In genomic region chr17:56017848-56018247, GRCm38 (mm10) we compare ENCODE assay signal across 14 mouse cellular contexts. TPM values are rescaled to one million over a fixed set of nuclear protein-coding genes. Genes with fewer than 3 reads are reported as not detected.
A peak's percentile ranks its signal among the peaks of the same experiment; 100 is the strongest.
DNase-seq lines count a peak whose midpoint lies in the region; ATAC-seq and TF ChIP-seq lines count a peak whose summit lies in the region.
"Had no signal": no experiment of that assay in that cellular context is flagged by ENCODE, and none has a peak within 500 bp of the region (broad histone marks: within the 10 kb centered on the region; RNA-seq: fewer than 3 reads in every experiment).

No protein-coding gene starts in this region.

- H3K9ac ChIP-seq in forebrain, postnatal 0 days = no peak overlapping the region
- H3K9ac ChIP-seq in forebrain, embryonic 11.5 days (ENCODE audit: low read length) = no peak overlapping the region
- no peak overlapping the region for H3K9ac ChIP-seq in hindbrain, embryonic 15.5 days
- H3K9ac ChIP-seq in midbrain, embryonic 13.5 days (replicated peaks) = no peak overlapping the region
- H3K9ac ChIP-seq: forebrain, embryonic 12.5 days; heart, embryonic 15.5 days had no signal

- TF ChIP-seq CTCF in forebrain, postnatal 0 days (IDR thresholded peaks at IDR 0.05; ENCODE audit: low read depth) = no peak
- no peak for TF ChIP-seq CTCF in layer of hippocampus, adult 2 months (conservative IDR thresholded peaks at IDR 0.05)

- H3K4me1 ChIP-seq in forebrain, postnatal 0 days (ENCODE audit: insufficient read depth) = no peaks in the 10 kb centered on the region
- H3K4me1 ChIP-seq in forebrain, embryonic 11.5 days (replicated peaks; ENCODE audit: control insufficient read depth, insufficient read depth, low read length) = no peaks in the 10 kb centered on the region
- peaks cover 20% of the 10 kb centered on the region for H3K4me1 ChIP-seq in hindbrain, embryonic 15.5 days (replicated peaks)
- H3K4me1 ChIP-seq in midbrain, embryonic 13.5 days (replicated peaks) = peaks cover 24% of the 10 kb centered on the region

- H3K4me2 ChIP-seq in forebrain, postnatal 0 days (ENCODE audit: low read depth) = no peak overlapping the region
- H3K4me2 ChIP-seq in forebrain, embryonic 11.5 days (ENCODE audit: low read depth, low read length, severe bottlenecking) = no peak overlapping the region
- H3K4me2 ChIP-seq in hindbrain, embryonic 15.5 days = no peak overlapping the region
- H3K4me2 ChIP-seq in midbrain, embryonic 13.5 days (replicated peaks) = no peak overlapping the region
- H3K4me2 ChIP-seq: forebrain, embryonic 12.5 days; heart, embryonic 15.5 days had no signal

- H3K36me3 ChIP-seq in forebrain, postnatal 0 days (ENCODE audit: insufficient read depth) = peaks cover 57% of the 10 kb centered on the region
- H3K36me3 ChIP-seq in forebrain, embryonic 11.5 days (ENCODE audit: control insufficient read depth, insufficient read depth, low read length) = peaks cover 24% of the 10 kb centered on the region
- peaks cover 50% of the 10 kb centered on the region for H3K36me3 ChIP-seq in hindbrain, embryonic 15.5 days
- peaks cover 71% of the 10 kb centered on the region for H3K36me3 ChIP-seq in midbrain, embryonic 13.5 days

- no peak for DNase-seq in forebrain, postnatal 0 days
- no peak for DNase-seq in forebrain, embryonic 11.5 days (ENCODE audit: low spot score)
- no peak for DNase-seq in layer of hippocampus, adult 2 months (ENCODE audit: low spot score in 2 of 2)
- DNase-seq in layer of hippocampus, postnatal 14 days (ENCODE audit: low spot score in 2 of 2) = no peak
- DNase-seq: embryo, embryonic 11 days had no signal

- ATAC-seq in forebrain, postnatal 0 days = no peak
- ATAC-seq in forebrain, embryonic 11.5 days (replicated peaks; ENCODE audit: low FRiP score) = no peak
- ATAC-seq in hindbrain, embryonic 15.5 days (ENCODE audit: low FRiP score, low read depth) = no peak
- ATAC-seq in midbrain, embryonic 13.5 days = peak; percentile 9
- no peak for ATAC-seq in granulocyte monocyte progenitor cell, adult 5-6 weeks (replicated peaks; ENCODE audit: poor library complexity, severe bottlenecking)

- no peak overlapping the region for H3K4me3 ChIP-seq in forebrain, postnatal 0 days (ENCODE audit: low read depth, low read length)
- no peak overlapping the region for H3K4me3 ChIP-seq in forebrain, embryonic 11.5 days (ENCODE audit: low read depth, low read length)
- no peak overlapping the region for H3K4me3 ChIP-seq in layer of hippocampus, adult 2 months
- no peak overlapping the region for H3K4me3 ChIP-seq in hindbrain, embryonic 15.5 days
- no peak overlapping the region for H3K4me3 ChIP-seq in midbrain, embryonic 13.5 days (replicated peaks)
- H3K4me3 ChIP-seq: forebrain, embryonic 12.5 days; heart, embryonic 15.5 days had no signal

- H3K9me3 ChIP-seq in forebrain, postnatal 0 days (ENCODE audit: low read length) = no peaks in the 10 kb centered on the region
- H3K9me3 ChIP-seq in forebrain, embryonic 11.5 days (ENCODE audit: control insufficient read depth, low read length) = no peaks in the 10 kb centered on the region
- no peaks in the 10 kb centered on the region for H3K9me3 ChIP-seq in hindbrain, embryonic 15.5 days
- H3K9me3 ChIP-seq in midbrain, embryonic 13.5 days = no peaks in the 10 kb centered on the region
- H3K9me3 ChIP-seq: forebrain, embryonic 12.5 days; heart, embryonic 15.5 days had no signal

- 91% methylated on average over 7 of the region's 7 CpGs for WGBS in forebrain, postnatal 0 days
- 94% methylated on average over 7 of the region's 7 CpGs for WGBS in forebrain, embryonic 11.5 days
- WGBS in hindbrain, embryonic 15.5 days = 90% methylated on average over 7 of the region's 7 CpGs
- 93% methylated on average over 7 of the region's 7 CpGs for WGBS in midbrain, embryonic 13.5 days

- H3K27ac ChIP-seq in forebrain, postnatal 0 days (ENCODE audit: low read depth, low read length) = peak overlapping the region; percentile 35; the same call in 1 of the 2 replicates
- no peak overlapping the region for H3K27ac ChIP-seq in forebrain, embryonic 11.5 days (ENCODE audit: low read depth, low read length)
- peak overlapping the region; percentile 94 for H3K27ac ChIP-seq in layer of hippocampus, adult 2 months
- peak overlapping the region; percentile 25; the same call in 1 of the 2 replicates for H3K27ac ChIP-seq in hindbrain, embryonic 15.5 days (replicated peaks)
- H3K27ac ChIP-seq in midbrain, embryonic 13.5 days = peak overlapping the region; percentile 62
- H3K27ac ChIP-seq: heart, embryonic 15.5 days; macrophage had no signal

- H3K27me3 ChIP-seq in forebrain, postnatal 0 days (ENCODE audit: insufficient read depth, low read length) = no peaks in the 10 kb centered on the region
- H3K27me3 ChIP-seq in forebrain, embryonic 11.5 days (ENCODE audit: control insufficient read depth, insufficient read depth, low read length) = no peaks in the 10 kb centered on the region
- H3K27me3 ChIP-seq in hindbrain, embryonic 15.5 days = no peaks in the 10 kb centered on the region
- no peaks in the 10 kb centered on the region for H3K27me3 ChIP-seq in midbrain, embryonic 13.5 days
- H3K27me3 ChIP-seq: forebrain, embryonic 12.5 days; heart, embryonic 15.5 days had no signal

RNA-seq across cellular contexts. Expression of gene Mpnd, which starts 12.3 kb away (rescaled TPM):
- 155 and 159 TPM in 2 replicates for total RNA-seq in forebrain, postnatal 0 days (2014; rRNA removed)
- 99.0 and 110 TPM in 2 replicates for polyA plus RNA-seq in forebrain, postnatal 0 days (2015; fragmentation: Nextera tagmentation; extraction: Ambion mirVana)
- 164 and 191 TPM in 2 replicates for polyA plus RNA-seq in forebrain, embryonic 11.5 days (2014; fragmentation: Nextera tagmentation; extraction: Ambion mirVana)
- 100 to 1,000 TPM; 101 to 103 TPM for total RNA-seq in layer of hippocampus, adult 2 months (2021)
- 100 to 1,000 TPM; 112 to 119 TPM for total RNA-seq in layer of hippocampus, postnatal 14 days (2021)
- 145 and 149 TPM in 2 replicates for polyA plus RNA-seq in hindbrain, embryonic 15.5 days (2015; fragmentation: Nextera tagmentation; extraction: Ambion mirVana)
- 159 and 182 TPM in 2 replicates for polyA plus RNA-seq in midbrain, embryonic 13.5 days (2015; fragmentation: Nextera tagmentation; extraction: Ambion mirVana)
- 22.0 and 30.8 TPM in 2 replicates for total RNA-seq in granulocyte monocyte progenitor cell, adult 5-6 weeks (2014; fragmentation: Nextera tagmentation)
- total RNA-seq in granulocyte monocyte progenitor cell, adult 5-6 weeks (2017) = 45.8 and 62.2 TPM in 2 replicates

RNA-seq across cellular contexts. Expression of gene Stap2, which starts 12.5 kb away (rescaled TPM):
- total RNA-seq in forebrain, postnatal 0 days (2014; rRNA removed) = 2.2 and 4.5 TPM in 2 replicates
- polyA plus RNA-seq in forebrain, postnatal 0 days (2015; fragmentation: Nextera tagmentation; extraction: Ambion mirVana) = 4.0 and 4.3 TPM in 2 replicates
- 5.3 and 6.4 TPM in 2 replicates for polyA plus RNA-seq in forebrain, embryonic 11.5 days (2014; fragmentation: Nextera tagmentation; extraction: Ambion mirVana)
- total RNA-seq in layer of hippocampus, adult 2 months (2021) = 1 to 10 TPM; 2.2 to 2.8 TPM
- 1 to 10 TPM; 4.0 to 4.3 TPM for total RNA-seq in layer of hippocampus, postnatal 14 days (2021)
- polyA plus RNA-seq in hindbrain, embryonic 15.5 days (2015; fragmentation: Nextera tagmentation; extraction: Ambion mirVana) = 6.2 and 6.5 TPM in 2 replicates
- polyA plus RNA-seq in midbrain, embryonic 13.5 days (2015; fragmentation: Nextera tagmentation; extraction: Ambion mirVana) = 4.6 and 5.0 TPM in 2 replicates
- not detected in 2 replicates for total RNA-seq in granulocyte monocyte progenitor cell, adult 5-6 weeks (2014; fragmentation: Nextera tagmentation)
- total RNA-seq in granulocyte monocyte progenitor cell, adult 5-6 weeks (2017) = 0.36 TPM in 1 of 2 replicates, not detected in the other
- total RNA-seq: monocyte, adult 5-6 weeks had no signal

RNA-seq across cellular contexts. Expression of gene Sh3gl1, which starts 18.6 kb away (rescaled TPM):
- total RNA-seq in forebrain, postnatal 0 days (2014; rRNA removed) = 65.1 and 74.5 TPM in 2 replicates
- polyA plus RNA-seq in forebrain, postnatal 0 days (2015; fragmentation: Nextera tagmentation; extraction: Ambion mirVana) = 93.2 and 99.0 TPM in 2 replicates
- polyA plus RNA-seq in forebrain, embryonic 11.5 days (2014; fragmentation: Nextera tagmentation; extraction: Ambion mirVana) = 129 and 133 TPM in 2 replicates
- 10 to 100 TPM; 63.0 to 69.7 TPM for total RNA-seq in layer of hippocampus, adult 2 months (2021)
- total RNA-seq in layer of hippocampus, postnatal 14 days (2021) = 10 to 100 TPM; 64.9 to 67.5 TPM
- polyA plus RNA-seq in hindbrain, embryonic 15.5 days (2015; fragmentation: Nextera tagmentation; extraction: Ambion mirVana) = 108 and 111 TPM in 2 replicates
- 113 and 123 TPM in 2 replicates for polyA plus RNA-seq in midbrain, embryonic 13.5 days (2015; fragmentation: Nextera tagmentation; extraction: Ambion mirVana)
- total RNA-seq in granulocyte monocyte progenitor cell, adult 5-6 weeks (2014; fragmentation: Nextera tagmentation) = 23.8 and 29.4 TPM in 2 replicates
- total RNA-seq in granulocyte monocyte progenitor cell, adult 5-6 weeks (2017) = 23.0 and 25.3 TPM in 2 replicates

RNA-seq across cellular contexts. Expression of gene Chaf1a, which starts 22.4 kb away (rescaled TPM):
- total RNA-seq in forebrain, postnatal 0 days (2014; rRNA removed) = 4.7 and 5.9 TPM in 2 replicates
- 4.5 and 4.6 TPM in 2 replicates for polyA plus RNA-seq in forebrain, postnatal 0 days (2015; fragmentation: Nextera tagmentation; extraction: Ambion mirVana)
- polyA plus RNA-seq in forebrain, embryonic 11.5 days (2014; fragmentation: Nextera tagmentation; extraction: Ambion mirVana) = 38.0 and 38.6 TPM in 2 replicates
- total RNA-seq in layer of hippocampus, adult 2 months (2021) = 1 to 10 TPM; 2.7 to 3.3 TPM
- 1 to 10 TPM; 3.5 to 5.0 TPM for total RNA-seq in layer of hippocampus, postnatal 14 days (2021)
- polyA plus RNA-seq in hindbrain, embryonic 15.5 days (2015; fragmentation: Nextera tagmentation; extraction: Ambion mirVana) = 7.6 and 7.8 TPM in 2 replicates
- 10.1 and 11.0 TPM in 2 replicates for polyA plus RNA-seq in midbrain, embryonic 13.5 days (2015; fragmentation: Nextera tagmentation; extraction: Ambion mirVana)
- 36.0 and 39.4 TPM in 2 replicates for total RNA-seq in granulocyte monocyte progenitor cell, adult 5-6 weeks (2014; fragmentation: Nextera tagmentation)
- 32.1 and 36.0 TPM in 2 replicates for total RNA-seq in granulocyte monocyte progenitor cell, adult 5-6 weeks (2017)

RNA-seq across cellular contexts. Expression of gene Fsd1, which starts 31.5 kb away (rescaled TPM):
- total RNA-seq in forebrain, postnatal 0 days (2014; rRNA removed) = 106 and 113 TPM in 2 replicates
- 162 and 169 TPM in 2 replicates for polyA plus RNA-seq in forebrain, postnatal 0 days (2015; fragmentation: Nextera tagmentation; extraction: Ambion mirVana)
- 61.9 and 71.1 TPM in 2 replicates for polyA plus RNA-seq in forebrain, embryonic 11.5 days (2014; fragmentation: Nextera tagmentation; extraction: Ambion mirVana)
- 10 to 100 TPM; 67.2 to 69.0 TPM for total RNA-seq in layer of hippocampus, adult 2 months (2021)
- 10 to 100 TPM; 73.1 to 76.4 TPM for total RNA-seq in layer of hippocampus, postnatal 14 days (2021)
- polyA plus RNA-seq in hindbrain, embryonic 15.5 days (2015; fragmentation: Nextera tagmentation; extraction: Ambion mirVana) = 193 and 215 TPM in 2 replicates
- 135 and 136 TPM in 2 replicates for polyA plus RNA-seq in midbrain, embryonic 13.5 days (2015; fragmentation: Nextera tagmentation; extraction: Ambion mirVana)
- total RNA-seq in granulocyte monocyte progenitor cell, adult 5-6 weeks (2014; fragmentation: Nextera tagmentation) = not detected in 2 replicates
- not detected in 2 replicates for total RNA-seq in granulocyte monocyte progenitor cell, adult 5-6 weeks (2017)
- total RNA-seq: liver, adult 2 months; monocyte, adult 5-6 weeks; neutrophil, adult 5-6 weeks had no signal
- polyA plus RNA-seq: liver, adult 2 months; macrophage had no signal
